Mouse (Mus musculus) ES-Bruce4 (cell line): Measurements from ENCODE around the gene Ccnq.

Source experiments
- CTCF ChIP-seq: IDR thresholded peaks from one replicate; pipeline ENCODE4 v1.8.1; 2011; ENCODE audit warnings: low read depth, low read length
- POLR2A ChIP-seq: IDR thresholded peaks from one replicate; pipeline ENCODE4 v1.8.1; 2011; ENCODE audit warnings: low read length; ENCODE audit not compliant: insufficient read depth

DNA sequence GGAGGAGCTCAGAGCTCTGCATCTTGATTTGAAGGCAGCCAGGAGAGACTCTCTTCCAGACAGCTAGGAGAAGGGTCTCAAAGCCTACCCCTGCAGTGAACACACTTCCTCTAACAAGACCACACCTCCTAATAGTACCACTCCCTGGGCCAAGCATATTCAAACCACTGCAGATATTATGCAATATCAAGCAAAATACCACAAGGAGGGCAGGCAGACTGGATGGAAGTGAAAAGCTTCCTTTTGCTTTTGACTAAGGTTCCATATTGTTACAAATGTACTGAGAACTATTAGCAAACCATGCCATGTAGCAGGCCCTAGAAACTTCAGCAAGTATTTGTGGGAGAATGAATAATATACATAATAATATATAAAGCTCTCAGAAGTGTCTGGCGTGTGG, 16.4 kb downstream of the Ccnq start:
- TF ChIP-seq CTCF: no peak
- no peak for TF ChIP-seq POLR2A
